Mouse (Mus musculus) adrenal gland, adult 18-20 months (tissue): ENCODE data around the gene Ccdc51. TPM values are rescaled to one million over a fixed set of nuclear protein-coding genes. Genes with fewer than 3 reads are reported as not detected.

Experiments
- DNase-seq, 2 experiments: peaks; one replicate each; pipeline ENCODE4 v3.0.0; 2021 to 2022; ENCODE audit warnings: low spot score in 2 of 2
- total RNA-seq, 2 experiments: library from RNA; stranded (reverse); gene quantifications; 1 replicate in 1 of 2; 2 replicates in 1 of 2; pipeline ENCODE4 v1.2.3; 2021

Ccdc51 gene
- total RNA-seq, 2 experiments from 2014 or later: 11.8 to 12.6 TPM

GRCm38 (mm10) chr9:109095137-109095982, 13.1 kb downstream of the Ccdc51 start, which contains the start of gene Plxnb1:
Plxnb1 (plus strand) TSS chr9:109095389.
- DNase-seq: peak; percentile 65 to 76

GRCm38 (mm10) chr9:109096251-109096661, 14.0 kb downstream of the Ccdc51 start:
- DNase-seq: no peak

GRCm38 (mm10) chr9:109096856-109097255, 14.6 kb downstream of the Ccdc51 start:
- DNase-seq: no peak

- no peak for DNase-seq
Measured at GRCm38 (mm10) chr9:109097291-109097690, 15.0 kb downstream of the Ccdc51 start.

- DNase-seq: peak in 1 of 2 experiments; percentile 48
Measured at GRCm38 (mm10) chr9:109097831-109098230, 15.5 kb downstream of the Ccdc51 start.

GRCm38 (mm10) chr9:109098366-109098765, 16.1 kb downstream of the Ccdc51 start:
- DNase-seq: no peak

GRCm38 (mm10) chr9:109098969-109099368, 16.7 kb downstream of the Ccdc51 start:
- peak in 1 of 2 experiments; percentile 53 for DNase-seq

- DNase-seq: no peak
Measured at GRCm38 (mm10) chr9:109100307-109100928, 18.1 kb downstream of the Ccdc51 start.

GRCm38 (mm10) chr9:109101933-109102445, 19.7 kb downstream of the Ccdc51 start:
- DNase-seq: no peak

- DNase-seq: no peak
Measured at GRCm38 (mm10) chr9:109102541-109102940, 20.2 kb downstream of the Ccdc51 start.

- peak; percentile 75 to 88 for DNase-seq
Measured at GRCm38 (mm10) chr9:109103250-109103649, 21.0 kb downstream of the Ccdc51 start.

GRCm38 (mm10) chr9:109104083-109104482, 21.8 kb downstream of the Ccdc51 start:
- no peak for DNase-seq

GRCm38 (mm10) chr9:109105011-109105410, 22.7 kb downstream of the Ccdc51 start:
- DNase-seq: peak in 1 of 2 experiments; percentile 58

- DNase-seq: no peak
Measured at GRCm38 (mm10) chr9:109105648-109106047, 23.4 kb downstream of the Ccdc51 start.

- DNase-seq: no peak
Measured at GRCm38 (mm10) chr9:109107341-109107740, 25.0 kb downstream of the Ccdc51 start.

GRCm38 (mm10) chr9:109110240-109110639, 27.9 kb downstream of the Ccdc51 start:
- DNase-seq: peak in 1 of 2 experiments; percentile 14

GRCm38 (mm10) chr9:109111101-109111500, 28.8 kb downstream of the Ccdc51 start:
- DNase-seq: peak in 1 of 2 experiments; percentile 16

- peak in 1 of 2 experiments; percentile 11 for DNase-seq
Measured at GRCm38 (mm10) chr9:109111591-109111990, 29.3 kb downstream of the Ccdc51 start.

GRCm38 (mm10) chr9:109113331-109113730, 31.0 kb downstream of the Ccdc51 start:
- DNase-seq: peak in 1 of 2 experiments; percentile 18

- DNase-seq: peak in 1 of 2 experiments; percentile 17
Measured at GRCm38 (mm10) chr9:109114276-109114675, 32.0 kb downstream of the Ccdc51 start.

- DNase-seq: no peak
Measured at GRCm38 (mm10) chr9:109114871-109115270, 32.6 kb downstream of the Ccdc51 start.

- no peak for DNase-seq
Measured at GRCm38 (mm10) chr9:109116205-109116604, 33.9 kb downstream of the Ccdc51 start.
